Mouse (Mus musculus): ENCODE data around the gene Nos1ap.
A peak's percentile ranks its signal among the peaks of the same experiment; 100 is the strongest.

Gene Nos1ap

DNA sequence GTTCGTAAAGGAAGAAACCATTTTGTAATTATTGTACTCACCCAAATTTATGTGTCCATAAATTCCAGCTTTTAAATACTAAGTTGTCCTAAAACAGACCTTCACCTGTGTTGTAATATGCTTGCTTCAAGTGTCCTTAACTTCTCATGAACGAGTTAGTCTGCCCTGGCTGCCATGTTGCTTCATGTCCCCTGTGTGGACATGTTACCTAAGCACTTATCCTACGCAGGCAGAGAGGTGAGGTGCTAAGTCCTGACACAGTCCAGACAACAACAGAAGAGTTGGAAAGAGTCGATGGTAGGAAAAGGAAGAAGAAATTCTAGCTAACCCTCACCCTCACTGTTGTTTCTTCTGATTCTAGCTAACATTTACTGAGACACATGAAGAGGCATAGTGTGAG, 43.4 kb downstream of the Nos1ap start:
- no peak for DNase-seq (ENCODE audit: low spot score in 2 of 2)

GRCm38 (mm10) chr1:170545286-170545685, 44.4 kb downstream of the Nos1ap start:
- no peak for DNase-seq (ENCODE audit: low spot score in 2 of 2)

DNA sequence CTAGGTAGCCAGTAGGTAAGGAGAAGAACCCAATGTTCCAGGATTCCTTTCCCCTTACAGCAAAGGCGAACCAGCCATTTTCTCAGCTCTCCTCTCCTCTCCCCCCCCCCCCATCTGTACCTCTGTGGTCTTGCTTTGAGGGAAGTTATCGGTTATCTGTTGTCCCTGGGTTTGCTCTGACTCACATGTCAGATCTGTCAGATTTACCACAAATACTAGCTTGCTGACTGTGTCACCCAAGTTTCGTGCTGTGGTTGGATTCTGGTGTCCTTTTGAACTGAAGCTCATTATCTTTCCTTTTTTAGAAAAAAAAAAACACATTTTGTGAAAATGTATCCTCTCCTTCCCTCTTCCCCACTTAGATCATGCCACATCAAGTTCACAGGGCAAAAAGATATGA, 50.2 kb downstream of the Nos1ap start:
- DNase-seq (ENCODE audit: low spot score in 2 of 2): no peak

DNA sequence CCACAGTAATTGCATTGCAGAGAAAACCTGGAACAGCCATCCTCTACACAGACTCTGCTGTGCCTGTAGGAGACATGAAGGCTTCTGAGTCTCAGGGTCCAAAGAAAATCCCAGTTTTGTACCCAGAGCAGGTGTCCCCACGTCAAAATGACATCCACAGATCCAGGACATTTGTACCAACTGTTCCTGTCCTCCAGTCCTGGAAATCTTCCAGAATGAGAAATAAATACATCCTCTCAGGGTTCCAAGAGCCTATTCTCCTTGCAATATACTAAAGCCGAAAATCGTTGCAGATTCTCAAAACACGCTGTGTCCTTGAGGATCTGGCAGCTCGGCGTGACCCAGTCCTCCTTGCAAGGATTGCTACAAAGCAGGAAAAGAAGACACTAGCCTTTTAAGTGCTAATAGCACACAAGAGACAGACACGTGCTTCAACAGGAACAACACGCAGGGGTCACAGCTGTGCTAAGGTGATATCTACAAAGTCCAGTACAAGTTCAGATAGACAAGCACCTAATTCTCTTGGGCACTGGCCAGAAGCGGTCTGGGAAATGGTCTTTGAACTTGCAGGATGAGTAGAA, 51.1 kb downstream of the Nos1ap start:
- DNase-seq (ENCODE audit: low spot score in 2 of 2): no peak

- no peak for DNase-seq (ENCODE audit: low spot score in 2 of 2)
Observed at GRCm38 (mm10) chr1:170536344-170536743, 53.3 kb downstream of the Nos1ap start.

DNA sequence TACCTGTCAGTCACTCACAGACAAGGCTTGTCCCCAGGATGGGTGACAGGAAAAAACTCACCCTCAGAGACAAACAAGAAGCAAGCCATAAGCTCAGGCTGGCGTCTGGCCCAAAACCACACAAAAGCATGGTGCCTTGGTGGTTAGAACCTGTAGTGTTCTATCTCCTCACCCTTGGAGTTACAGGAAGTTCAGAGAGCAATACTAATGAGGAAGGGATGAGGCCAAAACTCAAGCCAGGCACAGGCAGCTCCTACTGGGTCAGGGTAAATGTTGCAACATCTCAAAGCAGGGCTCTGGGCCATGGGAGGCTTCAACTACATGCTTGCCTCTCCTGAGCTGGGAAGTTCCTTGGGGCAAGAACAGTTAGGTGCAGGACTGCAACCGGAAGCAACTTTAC, 54.4 kb downstream of the Nos1ap start:
- no peak for DNase-seq (ENCODE audit: low spot score in 2 of 2)

DNA sequence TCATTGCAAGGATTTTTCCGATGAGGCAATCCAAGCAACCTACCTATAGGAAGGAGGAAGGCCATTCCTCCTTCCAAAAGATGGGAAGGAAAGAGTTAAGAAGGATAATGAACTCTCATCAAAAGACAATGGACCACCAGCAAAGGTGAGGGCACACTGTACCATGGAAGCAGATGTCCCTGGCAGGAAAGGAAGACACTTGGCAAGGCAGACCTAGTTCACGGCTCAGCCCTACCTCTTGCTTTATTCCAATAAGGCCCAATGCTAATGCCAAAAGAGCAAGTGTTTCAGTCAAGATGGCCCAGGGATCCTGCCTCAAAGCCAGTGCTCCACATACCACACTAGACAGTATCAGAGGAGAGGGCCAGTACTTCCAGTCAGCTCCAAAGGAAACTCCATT, 58.4 kb downstream of the Nos1ap start:
- no peak for DNase-seq (ENCODE audit: low spot score in 2 of 2)

GRCm38 (mm10) chr1:170530456-170530855, 59.2 kb downstream of the Nos1ap start:
- no peak for DNase-seq (ENCODE audit: low spot score in 2 of 2)

DNA sequence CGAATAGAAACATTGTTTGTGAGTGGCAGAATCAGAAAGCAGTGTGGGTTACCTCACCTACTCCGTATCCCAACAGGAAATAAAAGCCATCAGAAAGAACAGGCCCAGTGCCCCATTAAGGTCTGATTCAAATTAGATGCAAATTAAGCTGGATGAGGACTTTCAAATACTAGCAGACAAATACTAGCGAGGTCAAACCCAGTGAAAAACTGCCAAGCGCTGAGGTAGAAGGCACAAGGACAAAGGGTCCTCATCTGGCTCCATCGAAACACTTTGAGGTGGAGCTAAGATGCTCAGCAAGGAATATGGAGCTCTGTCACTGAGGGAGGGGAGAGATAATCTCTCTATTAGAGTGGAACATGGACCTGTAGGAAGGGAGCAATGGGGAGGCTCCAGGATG, 66.8 kb downstream of the Nos1ap start:
- no peak for DNase-seq (ENCODE audit: low spot score in 2 of 2)

DNA sequence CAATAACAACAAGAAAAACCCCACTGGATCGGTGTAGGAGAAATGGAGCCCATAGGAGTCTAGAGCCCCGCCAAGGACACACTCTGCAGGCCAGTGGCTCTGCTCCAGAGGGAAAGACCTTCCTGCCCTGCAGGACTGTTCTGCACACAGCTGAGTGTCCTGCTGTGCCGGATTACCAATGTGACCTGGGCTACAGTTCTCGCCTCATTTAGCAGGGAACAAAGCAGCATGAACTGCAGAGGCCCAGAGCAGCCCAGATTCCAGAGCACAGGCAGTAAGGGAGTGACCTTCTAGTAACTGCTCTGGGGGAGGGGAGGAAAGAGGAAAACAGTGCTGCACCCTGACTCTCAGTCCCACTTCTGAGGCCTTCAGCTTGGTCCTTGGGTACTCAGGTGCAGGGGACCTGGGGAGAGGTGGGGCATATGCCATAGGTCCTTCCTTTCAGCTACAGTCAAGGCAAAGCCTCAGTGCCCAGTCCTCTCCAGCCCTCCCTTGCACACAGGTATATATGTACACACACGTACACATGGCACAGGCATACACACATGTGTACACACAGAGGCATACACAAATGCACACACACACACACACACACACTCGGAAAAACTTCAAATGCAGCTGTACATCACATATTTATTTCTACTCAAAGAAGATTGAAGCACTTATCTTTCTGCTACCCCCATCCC, 68.0 kb downstream of the Nos1ap start:
- no peak for DNase-seq (ENCODE audit: low spot score in 2 of 2)

DNA sequence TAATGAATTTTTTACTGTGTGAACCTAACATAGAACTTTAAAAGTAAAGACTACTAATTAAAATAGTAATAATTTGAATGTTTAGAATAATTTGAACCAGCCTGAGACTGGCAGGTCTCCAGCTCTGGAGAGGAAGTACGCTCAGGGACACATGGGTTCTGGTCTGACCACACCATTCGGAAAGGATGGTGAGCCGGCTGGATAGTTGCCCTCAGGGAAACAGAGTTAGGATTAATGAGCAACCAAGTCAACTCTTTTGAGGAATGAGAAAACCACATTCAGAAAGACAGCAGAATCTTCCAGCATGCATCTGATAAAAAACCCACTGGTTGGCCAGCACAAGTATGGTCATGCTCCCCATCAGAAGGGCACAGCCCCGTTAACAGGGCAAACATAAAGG, 69.5 kb downstream of the Nos1ap start:
- DNase-seq (ENCODE audit: low spot score in 2 of 2): no peak

DNA sequence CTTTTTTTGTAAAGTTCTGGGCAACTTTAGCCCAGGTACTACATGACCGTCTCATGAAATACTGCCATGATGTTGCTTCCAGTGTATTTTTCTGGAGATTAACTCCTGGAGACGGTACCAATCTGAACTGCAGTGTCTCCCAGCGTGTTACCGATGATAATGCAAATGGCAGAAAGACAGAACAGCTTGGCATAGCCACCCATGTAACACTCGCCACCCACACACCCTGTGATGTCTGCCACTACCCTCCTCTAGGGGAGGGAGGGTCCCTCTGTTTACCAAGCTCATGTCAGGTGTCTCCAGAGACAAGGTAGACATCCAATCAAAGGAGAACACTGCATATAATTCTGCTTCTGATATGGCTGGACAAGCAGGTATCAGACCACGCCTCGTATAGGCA, 70.0 kb downstream of the Nos1ap start:
- peak; percentile 24 to 42 for DNase-seq (ENCODE audit: low spot score in 2 of 2)

- DNase-seq (ENCODE audit: low spot score in 2 of 2): no peak
Observed at GRCm38 (mm10) chr1:170516182-170516581, 73.5 kb downstream of the Nos1ap start.

DNA sequence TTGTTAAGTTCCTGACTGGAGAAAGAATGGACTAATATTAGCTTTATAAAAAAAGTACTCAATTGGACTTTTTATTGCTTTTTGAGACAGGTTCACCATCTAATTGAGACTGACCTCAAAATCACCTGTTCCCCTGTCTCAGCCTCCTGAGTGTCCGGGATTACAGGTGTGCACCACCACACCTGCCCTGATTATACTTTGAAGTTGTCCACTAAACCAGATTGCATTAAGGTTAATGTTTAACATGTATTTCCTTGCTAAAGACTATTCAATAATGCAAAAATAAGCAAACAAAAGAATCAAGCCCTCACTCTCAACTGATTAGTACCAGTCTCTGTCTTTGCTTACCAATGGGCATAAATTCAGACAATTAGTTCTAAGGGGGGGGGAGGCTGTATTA, 74.2 kb downstream of the Nos1ap start:
- no peak for DNase-seq (ENCODE audit: low spot score in 2 of 2)

DNA sequence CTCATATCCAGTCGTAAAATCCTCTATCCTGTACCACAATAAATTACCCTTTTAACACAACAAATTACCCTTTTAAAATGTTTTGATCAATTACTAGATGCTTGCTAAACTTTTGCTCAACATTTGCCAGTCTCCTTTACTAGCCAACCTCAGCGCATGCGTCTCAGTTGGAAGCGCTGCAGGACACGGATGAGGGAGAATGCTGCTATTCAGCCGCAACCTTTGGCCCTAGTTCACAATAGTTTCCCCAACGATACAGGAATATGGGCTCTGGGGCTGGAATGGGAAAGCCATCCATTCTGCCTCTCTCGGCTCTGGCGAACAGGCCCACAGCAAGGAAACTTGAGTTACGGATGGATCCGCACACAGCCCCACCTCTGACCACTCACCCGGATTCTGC, 75.4 kb downstream of the Nos1ap start:
- DNase-seq (ENCODE audit: low spot score in 2 of 2): no peak

DNA sequence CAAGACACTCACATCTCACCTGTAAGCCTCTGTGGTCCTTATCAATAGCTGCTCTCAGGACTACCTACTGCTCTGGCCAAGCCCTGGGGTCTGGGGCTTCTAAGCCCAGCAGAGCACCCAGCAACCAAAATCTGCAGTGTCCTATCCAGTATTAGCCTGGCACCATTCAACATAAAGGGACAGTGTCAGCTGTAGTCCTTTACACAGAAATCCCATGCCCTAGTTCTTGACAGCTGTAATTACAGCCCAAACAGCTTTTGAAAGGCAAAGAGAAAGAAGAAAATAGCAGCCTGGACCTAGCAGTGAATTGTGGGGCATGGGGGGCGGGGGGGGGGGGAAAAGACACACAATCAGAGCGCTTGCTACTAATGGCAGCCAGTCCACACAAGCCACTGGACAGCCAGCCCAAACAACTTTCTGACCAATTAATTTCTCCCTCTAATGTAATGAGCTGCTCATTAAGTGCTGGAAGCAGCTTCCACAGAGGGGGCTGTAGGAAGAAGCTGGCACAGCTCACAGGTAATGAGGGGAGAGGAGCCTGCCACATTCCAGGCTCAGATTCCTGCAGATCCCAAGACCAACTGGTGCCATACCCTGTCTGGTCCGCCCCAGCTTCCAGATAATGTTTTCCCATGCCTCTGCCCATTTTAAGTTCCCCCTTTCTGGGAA, 77.1 kb downstream of the Nos1ap start:
- no peak for DNase-seq (ENCODE audit: low spot score in 2 of 2)

GRCm38 (mm10) chr1:170510595-170511240, 78.9 kb downstream of the Nos1ap start:
- no peak for DNase-seq (ENCODE audit: low spot score in 2 of 2)

GRCm38 (mm10) chr1:170506309-170506708, 83.4 kb downstream of the Nos1ap start:
- DNase-seq (ENCODE audit: low spot score in 2 of 2): peak; percentile 26 to 69

GRCm38 (mm10) chr1:170505107-170505506, 84.6 kb downstream of the Nos1ap start:
- DNase-seq (ENCODE audit: low spot score in 2 of 2): no peak

GRCm38 (mm10) chr1:170504378-170504777, 85.3 kb downstream of the Nos1ap start:
- no peak for DNase-seq (ENCODE audit: low spot score in 2 of 2)

DNA sequence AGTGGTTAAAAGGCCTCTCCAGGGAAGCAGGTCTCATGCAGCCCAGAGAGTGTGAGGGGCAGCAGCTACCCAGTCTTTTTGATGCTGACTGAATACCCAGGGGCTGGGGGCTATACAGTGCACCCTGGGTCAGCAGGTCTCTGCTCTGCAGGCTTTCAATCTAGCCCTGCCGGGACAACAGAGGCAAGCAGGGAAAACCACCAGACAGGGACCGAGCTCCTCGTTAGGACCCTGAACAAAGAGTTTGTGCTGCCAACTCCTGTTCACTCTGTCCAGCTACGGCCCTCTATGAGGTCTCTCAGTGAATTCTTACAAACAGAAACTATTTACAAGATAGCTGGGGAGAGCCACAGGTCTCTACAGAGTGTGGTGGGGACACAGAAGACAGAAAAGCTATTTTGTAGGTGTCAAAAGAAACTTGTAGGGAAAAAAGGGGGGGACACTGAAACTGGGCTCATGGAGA, 86.4 kb downstream of the Nos1ap start:
- no peak for DNase-seq (ENCODE audit: low spot score in 2 of 2)

- no peak for DNase-seq (ENCODE audit: low spot score in 2 of 2)
Observed at GRCm38 (mm10) chr1:170502491-170503276, 87.0 kb downstream of the Nos1ap start.

All from right cerebral cortex, postnatal 36 days (tissue).